Mouse (Mus musculus) layer of hippocampus, postnatal 14 days (tissue): Measurements from ENCODE around the gene Plekha5. TPM values are rescaled to one million over a fixed set of nuclear protein-coding genes. Genes with fewer than 3 reads are reported as not detected.

Experiments used
- total RNA-seq, 2 experiments: library from RNA; stranded (reverse); gene quantifications; 2 replicates each; pipeline ENCODE4 v1.2.3; 2021

Plekha5 gene
- total RNA-seq, 2 experiments from 2014 or later, result 63.4 to 73.0 TPM

Other genes with a start within 250 kb of the Plekha5 start
- gene Aebp2, start 198.6 kb downstream of the Plekha5 start, total RNA-seq, result 10 to 100 TPM; 50.6 to 51.5 TPM